Mouse (Mus musculus) testis, postnatal 10 days (tissue): Measurements from ENCODE around the gene Commd8.

Source experiments
- DNase-seq: peaks from one replicate; pipeline ENCODE4 v3.0.0; 2021; ENCODE audit warnings: low spot score

Gene Commd8

GRCm38 (mm10) chr5:72167594-72168284 is at the start of gene Commd8:
TSS of gene Commd8 (minus strand) at chr5:72168189.
- peak; percentile 98 for DNase-seq

GRCm38 (mm10) chr5:72211741-72212140 is 43.8 kb upstream of the Commd8 start:
- DNase-seq: no peak

DNA sequence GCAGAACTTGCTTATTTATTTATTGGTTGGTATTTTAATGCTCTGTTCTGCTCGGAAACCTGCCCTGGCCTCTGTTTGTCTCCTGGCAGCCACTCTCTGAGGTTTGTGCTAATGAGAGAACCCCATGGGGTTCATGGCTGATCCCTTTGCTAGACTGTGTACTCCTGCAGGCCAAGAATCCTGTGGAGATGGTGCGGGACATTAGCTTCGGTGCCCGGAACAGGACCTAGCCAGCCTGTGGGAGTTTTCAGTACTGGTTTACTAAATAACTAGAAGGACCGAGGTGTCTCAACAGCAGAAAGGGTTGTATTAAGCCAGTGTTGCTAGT is 42.8 kb upstream of the Commd8 start:
- DNase-seq: no peak

GRCm38 (mm10) chr5:72210123-72210811 is 42.3 kb upstream of the Commd8 start:
- no peak for DNase-seq

- no peak for DNase-seq
These were observed 40.5 kb upstream of the Commd8 start for GRCm38 (mm10) chr5:72208515-72208914.

GRCm38 (mm10) chr5:72205271-72205670 is 37.3 kb upstream of the Commd8 start:
- DNase-seq: no peak

GRCm38 (mm10) chr5:72204507-72204906 is 36.5 kb upstream of the Commd8 start:
- DNase-seq: no peak

DNA sequence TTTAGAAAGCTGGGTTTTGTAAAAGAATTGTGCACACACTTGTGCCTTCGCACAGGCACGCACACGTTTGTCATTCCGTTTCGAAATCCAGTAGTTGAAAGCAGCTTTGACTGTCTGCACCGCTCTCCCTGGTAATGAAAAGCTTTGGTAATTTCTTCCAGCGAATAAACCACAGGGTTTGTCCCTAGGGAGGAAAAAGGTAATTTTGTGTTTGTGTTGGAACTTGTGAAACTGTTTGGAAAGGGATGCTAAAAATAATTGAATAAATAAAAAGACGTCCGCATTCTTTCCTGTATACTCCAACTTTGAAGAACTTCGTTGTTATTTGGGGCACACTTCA is 35.7 kb upstream of the Commd8 start:
- DNase-seq: no peak

GRCm38 (mm10) chr5:72203028-72203733 is 35.2 kb upstream of the Commd8 start:
- DNase-seq: peak; percentile 99

- DNase-seq: no peak
These were observed 34.0 kb upstream of the Commd8 start for GRCm38 (mm10) chr5:72202016-72202415.

DNA sequence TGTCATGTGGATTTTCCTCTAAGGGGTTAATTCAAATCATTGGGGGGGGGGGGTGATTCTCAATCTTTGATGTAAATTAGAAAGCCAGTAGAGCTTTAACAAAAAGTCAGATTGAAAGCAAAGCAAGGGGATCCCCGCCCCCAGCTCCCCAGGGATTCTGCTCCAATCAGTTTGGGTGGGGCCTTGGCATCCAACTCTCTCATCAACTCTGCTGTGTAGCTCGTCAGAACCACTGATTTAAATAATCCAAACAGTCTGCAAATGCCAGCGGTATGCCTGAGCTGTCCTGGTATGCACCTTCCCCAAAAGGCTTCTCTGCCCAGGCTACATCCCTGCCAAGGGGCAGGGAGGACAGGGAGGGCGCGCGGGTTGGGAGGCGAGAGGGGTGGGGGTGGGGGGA is 33.6 kb upstream of the Commd8 start:
- peak; percentile 59 for DNase-seq

- DNase-seq: no peak
These were observed 27.5 kb upstream of the Commd8 start for GRCm38 (mm10) chr5:72195442-72195841.

- no peak for DNase-seq
These were observed 23.9 kb upstream of the Commd8 start for GRCm38 (mm10) chr5:72191932-72192331.

DNA sequence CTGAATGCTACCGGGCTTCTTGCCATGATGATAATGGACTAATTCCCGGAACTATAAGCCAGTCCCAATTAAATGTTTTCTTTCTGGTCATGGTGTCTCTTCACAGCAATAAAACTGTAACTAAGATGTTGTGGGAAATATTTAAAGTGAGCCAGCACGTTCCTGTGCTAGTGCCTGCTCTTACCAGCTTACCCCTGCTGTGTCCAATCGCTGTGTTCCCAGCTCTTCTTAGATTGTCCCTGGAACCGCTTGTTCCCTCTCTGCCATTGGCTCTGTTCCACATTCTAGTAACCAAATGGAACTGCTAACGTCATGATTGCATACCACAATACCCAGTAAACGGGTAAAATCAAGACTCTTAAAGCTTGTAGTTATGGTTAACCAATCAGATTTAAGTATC is 23.2 kb upstream of the Commd8 start:
- no peak for DNase-seq

- DNase-seq: no peak
These were observed 16.6 kb upstream of the Commd8 start for GRCm38 (mm10) chr5:72184437-72185100.

- DNase-seq: no peak
These were observed 15.9 kb upstream of the Commd8 start for GRCm38 (mm10) chr5:72183929-72184328.

GRCm38 (mm10) chr5:72182804-72183203 is 14.8 kb upstream of the Commd8 start:
- DNase-seq: no peak

- DNase-seq: no peak
These were observed 13.2 kb upstream of the Commd8 start for GRCm38 (mm10) chr5:72181194-72181593.

- DNase-seq: no peak
These were observed 7.5 kb upstream of the Commd8 start for GRCm38 (mm10) chr5:72175530-72175929.

- DNase-seq: no peak
These were observed 7.1 kb upstream of the Commd8 start for GRCm38 (mm10) chr5:72175050-72175449.

GRCm38 (mm10) chr5:72173521-72173920 is 5.5 kb upstream of the Commd8 start:
- no peak for DNase-seq

GRCm38 (mm10) chr5:72172675-72173074 is 4.7 kb upstream of the Commd8 start:
- peak; percentile 56 for DNase-seq

- no peak for DNase-seq
These were observed 2.1 kb upstream of the Commd8 start for GRCm38 (mm10) chr5:72170067-72170466.
